Mouse (Mus musculus): Measurements from ENCODE around the gene Olfr178.

GRCm38 (mm10) chr16:58861479-58861878 is 30.4 kb downstream of the Olfr178 start:
- TF ChIP-seq CTCF (IDR thresholded peaks at IDR 0.05; ENCODE audit: control insufficient read depth, insufficient read depth, insufficient read length) (no peak), CEBPB (IDR thresholded peaks at IDR 0.05; ENCODE audit: low read depth) (no peak), USF1 (IDR thresholded peaks at IDR 0.05; ENCODE audit: low read depth) (no peak), MYOD1 (IDR thresholded peaks at IDR 0.05; ENCODE audit: control insufficient read depth, insufficient read length, low read depth) (no peak), MYOG (IDR thresholded peaks at IDR 0.05; ENCODE audit: control insufficient read depth, extremely low read depth, insufficient read length) (no peak), FOSL1 (IDR thresholded peaks at IDR 0.05; ENCODE audit: insufficient read depth, low read length, poor library complexity, severe bottlenecking) (no peak), MAX (IDR thresholded peaks at IDR 0.05) (no peak)

Data from C2C12 (cell line).